Mouse (Mus musculus) bone marrow macrophage, adult 2 months (primary cell): ENCODE data around the gene Ppil3.

ENCODE experiments used
- CTCF ChIP-seq: IDR thresholded peaks from 2 replicates; pipeline ENCODE4 v1.5.1; 2012; ENCODE audit warnings: low read depth, mild to moderate bottlenecking, low read length, moderate library complexity
- POLR2A ChIP-seq: IDR thresholded peaks from 2 replicates; pipeline ENCODE4 v1.6.1; 2012; ENCODE audit warnings: mild to moderate bottlenecking, low read depth, low read length, borderline replicate concordance

- no peak for TF ChIP-seq POLR2A
- no peak for TF ChIP-seq CTCF
Observed at GRCm38 (mm10) chr1:58392268-58392651, 53.0 kb downstream of the Ppil3 start.
